Mouse (Mus musculus): ENCODE measurements around the gene Sema3a.

- TF ChIP-seq ZNF384 (IDR thresholded peaks at IDR 0.05; ENCODE audit: low read depth, low read length) (no peak), HCFC1 (IDR thresholded peaks at IDR 0.05; ENCODE audit: borderline replicate concordance, insufficient read depth, low read length) (no peak), ZC3H11A (IDR thresholded peaks at IDR 0.05; ENCODE audit: borderline replicate concordance, low read depth, low read length) (no peak)
Measured at GRCm38 (mm10) chr5:13255353-13255752, 130.1 kb downstream of the Sema3a start.

Measured in ES-E14 (cell line).